Mouse (Mus musculus) cerebellum, adult 2 months (tissue): ENCODE measurements around the gene Ube2c.
A peak's percentile ranks its signal among the peaks of the same experiment; 100 is the strongest.

ENCODE experiments used
- CTCF ChIP-seq: fragments of 200-500 bp; IDR thresholded peaks from 2 replicates; pipeline ENCODE4 v1.5.1; 2011; ENCODE audit warnings: low read depth, mild to moderate bottlenecking, control low read depth, low read length, moderate library complexity, borderline replicate concordance; ENCODE audit not compliant: insufficient read depth
- POLR2A ChIP-seq: fragments of 200-500 bp; IDR thresholded peaks from 2 replicates; pipeline ENCODE4 v1.6.1; 2011; ENCODE audit warnings: low read length, control low read depth, borderline replicate concordance; ENCODE audit not compliant: insufficient read depth

- peak; percentile 75; the same call in 1 of the 2 replicates for TF ChIP-seq CTCF
- no peak for TF ChIP-seq POLR2A
Measured at GRCm38 (mm10) chr2:164793236-164793635, 23.5 kb downstream of the Ube2c start.
